Mouse (Mus musculus): ENCODE data around the gene Svs2. TPM values are rescaled to one million over a fixed set of nuclear protein-coding genes. Genes with fewer than 3 reads are reported as not detected.
"Not testable (repeated sequence)": the region's sequence is repeated elsewhere in the genome, so short reads cannot be mapped to it uniquely, and the experiment has no call there.

The Svs2 gene
- not detected in 2 replicates for polyA plus RNA-seq (2012; rRNA removed)

DNA sequence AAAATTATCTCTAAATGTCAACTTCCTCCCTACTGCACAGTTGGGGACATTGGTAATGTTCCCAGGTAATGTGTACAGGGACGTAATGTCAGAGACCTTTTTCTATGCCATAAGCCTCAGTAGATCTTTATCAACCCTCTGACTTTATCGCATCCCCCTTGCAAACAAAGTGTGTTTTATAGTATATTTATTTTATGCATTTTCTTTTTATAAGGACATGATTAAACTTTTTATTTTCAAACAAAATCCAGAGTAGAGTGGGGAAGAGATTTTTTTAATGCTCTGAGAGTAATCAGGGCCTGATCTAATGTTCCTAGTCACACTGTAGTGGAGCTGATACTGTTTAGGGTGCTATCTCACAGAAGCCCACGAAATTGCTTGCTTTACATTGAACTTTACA, at the start of gene Svs2:
Gene Svs2 (minus strand): TSS at position 101 of the 400 bp plus-strand sequence.
- H3K4me3 ChIP-seq (replicated peaks; ENCODE audit: extremely low read depth, low read depth, low read length): no peak within 1 kb of the TSS
- DNase-seq: no peak
- no peaks in the 10 kb centered on the region for H3K4me1 ChIP-seq (ENCODE audit: control insufficient read depth, insufficient read depth, low read length)
- TF ChIP-seq POLR2A (IDR thresholded peaks at IDR 0.05; ENCODE audit: borderline replicate concordance, extremely low read depth, low read depth, low read length): no peak
- no peak for TF ChIP-seq CTCF (IDR thresholded peaks at IDR 0.05; ENCODE audit: insufficient read depth, low read length)
- 78% methylated on average over 3 of the region's 3 CpGs for WGBS

DNA sequence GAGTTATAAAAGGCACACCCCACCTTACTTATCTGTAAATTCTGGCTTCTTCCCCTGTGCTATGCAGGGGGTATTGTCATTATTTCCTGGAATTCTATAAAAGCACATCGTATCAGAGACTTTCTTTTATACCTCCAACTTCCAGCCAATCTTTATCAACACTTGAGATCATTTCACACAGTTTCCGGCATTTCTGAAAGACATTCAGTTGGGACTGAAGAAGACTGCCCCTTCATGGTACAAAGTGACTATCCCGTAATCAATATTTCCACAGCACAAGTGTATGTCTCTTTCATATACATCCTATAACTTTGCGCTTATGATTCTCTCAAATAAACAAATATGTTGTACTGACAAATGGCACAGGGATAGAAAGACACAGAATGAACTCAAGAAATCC, 40.1 kb upstream of the Svs2 start, which contains the start of gene Svs4:
Gene Svs4 (minus strand): TSS at position 101 of the 400 bp plus-strand sequence.
- DNase-seq: no peak
- no peak for TF ChIP-seq CTCF (IDR thresholded peaks at IDR 0.05; ENCODE audit: insufficient read depth, low read length)
- no peak for TF ChIP-seq POLR2A (IDR thresholded peaks at IDR 0.05; ENCODE audit: borderline replicate concordance, extremely low read depth, low read depth, low read length)
- H3K4me1 ChIP-seq (ENCODE audit: control insufficient read depth, insufficient read depth, low read length): no peaks in the 10 kb centered on the region
- WGBS: 83% methylated on average over 4 of the region's 4 CpGs
- H3K4me3 ChIP-seq (replicated peaks; ENCODE audit: extremely low read depth, low read depth, low read length): no peak within 1 kb of the TSS

DNA sequence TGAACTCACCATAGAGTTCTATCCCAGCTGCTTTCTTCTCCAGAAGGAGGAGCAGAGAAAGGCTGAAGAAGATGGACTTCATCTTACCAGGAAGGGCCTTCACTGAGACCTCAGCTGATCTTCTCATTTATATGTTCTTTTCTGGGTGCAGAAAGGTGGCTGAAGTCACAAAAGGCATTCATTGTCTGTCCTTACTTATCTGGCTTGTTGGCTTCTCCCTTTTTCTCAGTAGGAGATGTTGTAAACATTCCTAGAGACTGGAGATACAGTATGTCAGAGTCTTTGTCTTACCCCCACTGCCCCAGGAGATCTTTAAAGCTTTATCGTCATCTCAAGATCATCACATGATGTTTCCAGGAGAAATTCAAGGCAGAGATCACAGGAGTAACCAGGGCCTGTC, 18.3 kb upstream of the Svs2 start, which contains the start of gene Svs3b:
Gene Svs3b (minus strand): TSS at position 101 of the 400 bp plus-strand sequence.
- not testable (repeated sequence) for DNase-seq; H3K4me1 ChIP-seq (ENCODE audit: control insufficient read depth, insufficient read depth, low read length); H3K4me3 ChIP-seq (replicated peaks; ENCODE audit: extremely low read depth, low read depth, low read length)
- WGBS: 76% methylated on average over 1 of the region's 1 CpGs

DNA sequence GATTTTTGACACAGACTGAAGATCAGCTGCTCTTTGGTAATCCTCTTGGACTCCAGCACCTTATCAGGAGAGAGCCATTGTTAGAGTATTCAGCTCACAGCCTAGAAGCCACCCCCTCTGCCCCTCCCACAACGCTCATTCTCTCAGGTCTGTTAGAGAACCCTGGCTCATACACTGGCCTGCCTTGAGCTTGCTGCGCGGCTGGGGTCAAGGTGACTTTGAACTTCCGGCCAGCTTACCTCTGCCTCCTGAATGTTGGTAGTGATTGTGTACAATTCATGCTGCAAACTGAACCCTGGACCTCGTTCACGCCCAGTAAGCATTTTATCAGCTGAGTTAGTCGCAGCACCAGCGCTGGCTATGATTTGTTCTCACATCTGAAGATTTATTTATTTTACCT, 5.6 kb downstream of the Svs2 start:
- TF ChIP-seq CTCF (IDR thresholded peaks at IDR 0.05; ENCODE audit: insufficient read depth, low read length) (no peak), POLR2A (IDR thresholded peaks at IDR 0.05; ENCODE audit: borderline replicate concordance, extremely low read depth, low read depth, low read length) (no peak)
- H3K4me3 ChIP-seq (replicated peaks; ENCODE audit: extremely low read depth, low read depth, low read length): no peak overlapping the region
- H3K4me1 ChIP-seq (ENCODE audit: control insufficient read depth, insufficient read depth, low read length): no peaks in the 10 kb centered on the region
- WGBS: 74% methylated on average over 8 of the region's 8 CpGs
- DNase-seq: no peak

DNA sequence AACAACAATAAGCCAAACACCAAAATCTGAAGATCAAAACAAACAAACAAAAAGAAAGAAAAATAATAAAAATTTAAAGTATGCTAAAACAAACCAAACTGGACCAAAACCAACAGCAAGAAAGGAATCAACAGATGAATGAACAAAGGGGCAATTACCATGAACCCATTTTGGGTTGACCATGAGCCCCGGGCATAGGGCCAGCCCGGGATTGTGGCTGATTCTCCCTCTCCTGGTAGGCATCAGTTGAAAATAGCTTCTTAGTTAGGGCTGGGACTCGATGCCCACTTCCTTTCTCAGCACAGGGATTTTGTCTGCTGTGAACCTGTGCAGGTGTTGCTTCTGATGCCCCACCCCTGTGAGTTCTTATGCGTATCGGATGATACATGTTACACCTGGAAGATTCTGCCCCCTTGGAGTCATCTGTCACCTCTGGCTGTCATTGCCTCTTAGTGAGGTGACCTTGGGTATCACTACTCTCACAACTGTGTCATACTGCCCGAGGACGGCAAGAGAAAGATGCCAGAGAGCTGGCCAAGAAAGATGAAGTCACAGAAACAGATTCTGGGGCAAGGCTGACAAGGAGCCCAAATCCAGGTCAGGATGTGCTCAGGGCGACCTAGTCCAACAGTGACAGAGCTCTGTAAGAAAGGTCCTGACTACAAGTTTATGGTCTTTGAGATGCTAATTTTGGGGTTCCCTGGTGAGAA, 9.8 kb downstream of the Svs2 start:
- TF ChIP-seq CTCF (IDR thresholded peaks at IDR 0.05; ENCODE audit: insufficient read depth, low read length): no peak
- TF ChIP-seq POLR2A (IDR thresholded peaks at IDR 0.05; ENCODE audit: borderline replicate concordance, extremely low read depth, low read depth, low read length): no peak
- H3K4me3 ChIP-seq (replicated peaks; ENCODE audit: extremely low read depth, low read depth, low read length): no peak overlapping the region
- no peak for DNase-seq
- WGBS: 77% methylated on average over 8 of the region's 8 CpGs
- no peaks in the 10 kb centered on the region for H3K4me1 ChIP-seq (ENCODE audit: control insufficient read depth, insufficient read depth, low read length)

DNA sequence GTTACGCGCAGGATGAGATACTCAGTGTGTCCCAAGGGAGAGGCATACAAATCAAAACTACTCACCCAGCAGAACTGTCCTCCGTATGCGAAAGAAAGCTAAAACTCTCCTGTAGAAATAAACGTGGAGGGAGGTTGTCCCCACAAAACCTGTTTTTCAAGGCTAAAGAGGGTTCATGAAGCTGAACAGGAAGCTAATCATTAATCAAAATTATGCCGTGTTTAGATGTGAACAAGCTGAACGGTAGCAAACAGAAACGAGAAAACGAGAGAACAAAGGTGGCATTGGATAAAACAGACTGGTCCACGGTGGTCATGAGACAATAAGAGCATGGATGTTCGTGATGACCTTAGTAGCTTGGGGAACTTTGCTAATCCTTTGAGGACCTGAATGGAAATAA, 16.7 kb downstream of the Svs2 start, which contains the start of gene Wfdc15b:
Gene Wfdc15b (minus strand): TSS at position 139 of the 400 bp plus-strand sequence.
- WGBS: 25% methylated on average over 11 of the region's 11 CpGs
- DNase-seq: no peak
- Histone ChIP-seq H3K4me3 (replicated peaks; ENCODE audit: extremely low read depth, low read depth, low read length) (no peak within 1 kb of the TSS), H3K4me1 (ENCODE audit: control insufficient read depth, insufficient read depth, low read length) (no peaks in the 10 kb centered on the region)
- TF ChIP-seq POLR2A (IDR thresholded peaks at IDR 0.05; ENCODE audit: borderline replicate concordance, extremely low read depth, low read depth, low read length) (no peak), CTCF (IDR thresholded peaks at IDR 0.05; ENCODE audit: insufficient read depth, low read length) (no peak)

DNA sequence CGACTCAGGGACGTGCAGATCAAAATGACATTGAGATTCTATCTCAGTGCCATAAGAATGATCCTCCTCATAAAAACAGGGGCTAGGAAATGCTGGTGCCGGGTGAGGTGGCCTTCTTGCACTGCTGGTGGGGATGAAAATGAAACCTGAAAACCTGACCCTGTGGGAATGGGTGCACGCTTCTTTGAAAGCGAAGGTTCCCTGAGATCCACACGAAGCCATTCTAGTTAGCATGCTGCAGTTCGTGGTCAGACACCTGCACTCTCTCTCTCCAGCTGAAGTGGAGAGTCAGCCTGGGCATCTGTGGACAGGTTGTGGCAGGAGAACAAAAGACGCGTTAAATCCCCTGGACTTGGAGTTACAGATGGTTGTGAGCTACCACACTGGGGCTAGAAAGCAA, 19.0 kb downstream of the Svs2 start:
- no peak for DNase-seq
- no peak for TF ChIP-seq CTCF (IDR thresholded peaks at IDR 0.05; ENCODE audit: insufficient read depth, low read length)
- TF ChIP-seq POLR2A (IDR thresholded peaks at IDR 0.05; ENCODE audit: borderline replicate concordance, extremely low read depth, low read depth, low read length): no peak
- WGBS: 81% methylated on average over 9 of the region's 9 CpGs
- H3K4me3 ChIP-seq (replicated peaks; ENCODE audit: extremely low read depth, low read depth, low read length): no peak overlapping the region
- H3K4me1 ChIP-seq (ENCODE audit: control insufficient read depth, insufficient read depth, low read length): no peaks in the 10 kb centered on the region

DNA sequence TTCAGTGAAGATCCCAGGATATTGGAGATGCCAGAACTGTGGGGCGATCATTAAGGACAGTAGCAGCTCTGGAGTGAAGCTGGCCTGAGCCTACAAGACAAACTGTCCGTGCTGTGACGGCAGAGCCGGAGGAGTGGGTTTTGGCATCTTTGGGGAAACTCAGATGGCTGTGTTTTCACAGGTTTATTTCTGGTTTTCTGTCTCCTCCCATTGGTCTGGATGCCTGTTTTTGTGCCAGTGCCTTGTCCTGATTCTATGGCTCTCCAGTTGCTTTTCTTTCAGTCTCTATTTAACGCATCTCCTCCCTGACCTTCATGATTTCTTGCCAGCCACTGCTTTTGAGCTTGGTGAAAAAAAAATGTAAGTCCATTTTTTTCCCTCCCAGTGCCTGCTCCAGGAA, 25.6 kb downstream of the Svs2 start:
- no peaks in the 10 kb centered on the region for H3K4me1 ChIP-seq (ENCODE audit: control insufficient read depth, insufficient read depth, low read length)
- H3K4me3 ChIP-seq (replicated peaks; ENCODE audit: extremely low read depth, low read depth, low read length): no peak overlapping the region
- no peak for TF ChIP-seq POLR2A (IDR thresholded peaks at IDR 0.05; ENCODE audit: borderline replicate concordance, extremely low read depth, low read depth, low read length)
- WGBS: 84% methylated on average over 5 of the region's 5 CpGs
- DNase-seq: no peak

DNA sequence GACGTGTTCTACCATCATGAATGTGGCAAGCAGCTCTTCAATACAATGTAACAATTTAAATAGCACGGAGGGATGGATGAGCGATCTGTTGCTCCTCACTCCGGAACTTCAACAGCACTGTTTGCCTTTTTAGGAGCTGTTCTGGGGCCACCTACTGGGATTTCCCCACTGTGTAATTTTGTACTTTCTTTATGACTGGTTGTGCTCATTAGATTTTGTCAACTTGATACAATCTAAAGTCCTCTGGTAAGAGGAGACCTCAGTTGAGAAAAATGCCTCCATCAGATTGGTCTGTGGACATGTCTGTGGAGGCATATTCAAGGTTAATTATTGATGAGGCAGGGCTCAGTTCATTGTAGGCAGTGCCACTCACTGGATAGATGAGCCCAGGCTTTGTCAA, 27.4 kb downstream of the Svs2 start:
- WGBS: 81% methylated on average over 4 of the region's 4 CpGs
- TF ChIP-seq CTCF (IDR thresholded peaks at IDR 0.05; ENCODE audit: insufficient read depth, low read length): no peak
- no peak for TF ChIP-seq POLR2A (IDR thresholded peaks at IDR 0.05; ENCODE audit: borderline replicate concordance, extremely low read depth, low read depth, low read length)

DNA sequence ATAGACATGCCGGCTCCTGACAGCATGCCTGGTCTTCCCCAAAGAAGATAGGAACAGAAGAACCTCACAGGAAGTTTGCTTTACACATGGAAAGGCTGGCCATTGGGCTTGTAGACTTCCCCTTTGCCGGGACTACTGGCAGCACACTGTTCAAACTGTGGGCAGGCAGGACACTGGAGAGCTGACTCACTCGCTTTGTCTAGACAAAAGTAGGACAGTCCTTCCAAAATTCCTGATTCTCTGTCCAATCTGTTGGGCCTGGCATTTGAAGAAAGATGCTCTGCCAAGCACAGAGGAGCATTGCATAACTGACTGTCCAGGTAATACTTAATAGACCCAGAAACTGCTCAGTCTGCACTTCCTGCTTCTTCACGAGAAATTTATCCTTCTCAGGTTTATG, 31.6 kb downstream of the Svs2 start:
- Histone ChIP-seq H3K4me3 (replicated peaks; ENCODE audit: extremely low read depth, low read depth, low read length) (no peak overlapping the region), H3K4me1 (ENCODE audit: control insufficient read depth, insufficient read depth, low read length) (no peaks in the 10 kb centered on the region)
- TF ChIP-seq POLR2A (IDR thresholded peaks at IDR 0.05; ENCODE audit: borderline replicate concordance, extremely low read depth, low read depth, low read length) (no peak), CTCF (IDR thresholded peaks at IDR 0.05; ENCODE audit: insufficient read depth, low read length) (no peak)
- no peak for DNase-seq
- WGBS: 44% methylated on average over 4 of the region's 4 CpGs

More for the DNA sequence above, 27.4 kb downstream of the Svs2 start:
- Histone ChIP-seq H3K4me3 (replicated peaks; ENCODE audit: extremely low read depth, low read depth, low read length) (no peak overlapping the region), H3K4me1 (ENCODE audit: control insufficient read depth, insufficient read depth, low read length) (no peaks in the 10 kb centered on the region)
- DNase-seq: no peak

DNA sequence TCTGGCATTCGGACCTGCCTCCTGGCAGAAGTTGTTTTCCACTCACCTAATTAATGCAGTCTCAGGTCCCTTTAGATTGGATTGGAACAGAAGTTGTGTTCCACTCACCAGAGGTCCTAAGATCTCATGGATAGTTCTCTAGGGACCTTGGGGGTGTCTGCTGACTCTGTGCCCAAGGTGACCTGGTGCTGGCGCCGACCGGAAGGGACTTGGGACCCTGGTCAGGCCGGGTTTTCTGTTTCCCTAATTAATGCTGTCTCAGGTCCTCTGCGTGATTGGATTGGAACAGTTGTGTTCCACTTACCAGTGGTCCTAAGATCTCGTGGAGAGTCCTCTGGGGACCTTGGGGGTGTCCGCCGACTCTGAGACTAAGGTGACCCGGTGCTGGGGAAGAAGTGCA, 32.3 kb downstream of the Svs2 start:
- H3K4me3 ChIP-seq (replicated peaks; ENCODE audit: extremely low read depth, low read depth, low read length); DNase-seq; H3K4me1 ChIP-seq (ENCODE audit: control insufficient read depth, insufficient read depth, low read length): not testable (repeated sequence)
- 87% methylated on average over 10 of the region's 10 CpGs for WGBS
